Mouse (Mus musculus) olfactory bulb, adult 2 months (tissue): ENCODE measurements around the gene Cct8.

ENCODE experiments used
- CTCF ChIP-seq: fragments of 200-500 bp; IDR thresholded peaks from 2 replicates; pipeline ENCODE4 v1.5.1; 2012; ENCODE audit warnings: low read depth, mild to moderate bottlenecking, low read length, moderate library complexity; ENCODE audit not compliant: insufficient read depth
- POLR2A ChIP-seq: fragments of 200-500 bp; IDR thresholded peaks from 2 replicates; pipeline ENCODE4 v1.6.1; 2012; ENCODE audit warnings: mild to moderate bottlenecking, low read depth, low read length, moderate library complexity; ENCODE audit not compliant: insufficient read depth

DNA sequence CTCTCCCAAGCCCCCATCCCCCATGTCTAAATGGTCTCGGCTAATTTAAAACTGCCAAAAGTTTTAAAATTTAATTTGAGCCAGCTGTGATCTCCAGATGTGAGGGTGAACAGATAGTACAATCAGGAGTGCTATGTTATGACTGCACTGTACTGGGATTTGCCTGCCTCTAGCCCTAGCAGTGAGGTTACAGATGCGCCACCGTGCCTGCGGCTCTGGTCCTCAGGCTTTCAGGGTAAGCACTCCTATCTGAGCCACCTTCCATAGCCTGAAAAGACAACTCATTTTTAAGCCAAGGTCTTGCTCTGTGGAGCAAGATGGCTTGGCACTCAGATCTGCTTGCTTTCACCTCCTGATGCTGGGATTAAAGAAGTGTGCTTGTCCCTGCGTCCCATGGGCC is 11.3 kb downstream of the Cct8 start:
- no peak for TF ChIP-seq CTCF
- no peak for TF ChIP-seq POLR2A
